Mouse (Mus musculus) layer of hippocampus, postnatal 25 days (tissue): ENCODE measurements around the gene Med13l. TPM values are rescaled to one million over a fixed set of nuclear protein-coding genes. Genes with fewer than 3 reads are reported as not detected.

Experiments used
- DNase-seq, 2 experiments: peaks; one replicate each; pipeline ENCODE4 v3.0.0; 2022; ENCODE audit warnings: mixed read lengths in 2 of 2, low spot score in 1 of 2; ENCODE audit errors: extremely low spot score in 1 of 2
- total RNA-seq, 2 experiments: library from RNA; stranded (reverse); gene quantifications; 2 replicates each; pipeline ENCODE4 v1.2.3; 2021

Med13l gene
- total RNA-seq, 2 experiments from 2014 or later = 94.0 to 105 TPM

DNA sequence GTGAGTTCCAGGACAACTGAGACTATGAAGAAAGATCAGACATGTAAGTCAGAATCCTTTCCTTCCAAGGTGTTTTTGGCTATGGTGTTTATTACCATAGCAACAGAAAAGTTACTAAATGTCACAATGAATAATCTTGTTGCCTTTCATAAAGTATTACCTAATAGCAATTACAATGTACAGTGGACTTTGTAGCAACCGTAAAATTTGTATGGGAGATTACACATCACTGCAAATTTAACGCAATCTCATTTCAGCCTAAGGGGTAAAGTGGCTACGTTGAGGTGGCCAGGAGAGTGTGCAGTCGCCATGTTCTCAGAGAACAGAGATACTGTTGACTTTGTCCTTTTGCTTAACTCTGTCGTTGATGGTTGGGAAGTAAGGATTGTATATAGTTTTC lies 61.9 kb downstream of the Med13l start:
- no peak for DNase-seq

DNA sequence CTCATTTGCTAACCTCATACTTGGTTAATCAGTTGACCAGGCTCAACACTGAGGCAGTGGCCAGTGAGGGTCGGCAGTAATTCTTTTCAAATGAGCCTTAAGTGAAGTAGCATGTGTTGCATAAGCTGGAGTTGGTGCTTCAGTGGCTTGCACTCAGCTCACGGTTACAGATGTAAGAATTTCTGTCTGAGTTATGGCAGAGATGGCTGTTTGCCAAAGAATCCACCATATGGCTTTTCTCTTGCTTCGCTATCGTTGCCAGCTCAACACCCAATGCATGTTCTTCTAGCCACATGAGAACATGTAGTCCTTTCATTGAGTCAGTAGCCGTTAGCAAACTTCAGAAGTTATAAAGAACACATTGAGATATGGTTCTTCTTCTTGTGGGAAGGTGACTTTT lies 63.3 kb downstream of the Med13l start:
- no peak for DNase-seq

GRCm38 (mm10) chr5:118627630-118628029 lies 67.2 kb downstream of the Med13l start:
- no peak for DNase-seq

DNA sequence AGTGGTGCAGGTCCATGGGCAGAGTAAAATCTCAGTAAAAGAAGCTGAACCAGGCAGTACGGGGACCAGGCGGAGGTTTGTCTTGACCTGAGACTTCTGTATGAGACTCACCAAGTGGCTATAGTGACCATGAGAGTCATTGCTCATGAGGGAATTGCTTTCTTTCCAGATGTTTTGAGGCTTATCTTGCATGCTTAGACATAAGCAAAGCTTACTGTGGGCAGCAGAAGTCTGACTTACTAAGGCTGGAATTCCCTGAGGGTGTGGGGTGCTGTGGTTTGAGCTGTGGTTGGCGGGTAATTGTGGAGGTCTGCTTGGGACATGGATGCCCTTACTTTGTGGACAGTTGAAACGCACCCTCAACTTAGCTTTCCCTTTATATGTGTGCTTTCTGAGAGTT lies 67.7 kb downstream of the Med13l start:
- no peak for DNase-seq

GRCm38 (mm10) chr5:118632346-118632745 lies 71.9 kb downstream of the Med13l start:
- no peak for DNase-seq

DNA sequence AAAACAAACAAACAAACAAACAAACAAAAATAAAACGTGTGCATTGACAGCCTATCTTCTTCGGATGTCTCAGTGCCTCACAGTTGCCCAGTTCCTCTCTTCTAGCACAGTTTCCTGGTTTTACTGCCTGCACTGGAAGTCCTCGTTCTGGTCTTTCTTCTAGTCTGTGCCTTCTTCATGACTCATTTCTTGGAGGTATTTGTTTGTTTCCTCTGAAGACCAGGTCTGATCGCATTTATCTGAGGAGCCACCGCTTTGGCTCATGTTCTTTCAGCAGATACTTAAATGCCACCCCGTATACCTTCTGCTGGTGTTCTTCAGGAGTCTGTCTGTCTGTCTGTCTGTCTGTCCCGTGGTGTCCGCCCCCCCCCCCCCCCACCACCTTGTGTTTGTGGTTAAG lies 72.6 kb downstream of the Med13l start:
- no peak for DNase-seq

GRCm38 (mm10) chr5:118635476-118636187 lies 75.2 kb downstream of the Med13l start:
- DNase-seq = no peak

- no peak for DNase-seq
Measured at GRCm38 (mm10) chr5:118636399-118637369, 76.2 kb downstream of the Med13l start.

DNA sequence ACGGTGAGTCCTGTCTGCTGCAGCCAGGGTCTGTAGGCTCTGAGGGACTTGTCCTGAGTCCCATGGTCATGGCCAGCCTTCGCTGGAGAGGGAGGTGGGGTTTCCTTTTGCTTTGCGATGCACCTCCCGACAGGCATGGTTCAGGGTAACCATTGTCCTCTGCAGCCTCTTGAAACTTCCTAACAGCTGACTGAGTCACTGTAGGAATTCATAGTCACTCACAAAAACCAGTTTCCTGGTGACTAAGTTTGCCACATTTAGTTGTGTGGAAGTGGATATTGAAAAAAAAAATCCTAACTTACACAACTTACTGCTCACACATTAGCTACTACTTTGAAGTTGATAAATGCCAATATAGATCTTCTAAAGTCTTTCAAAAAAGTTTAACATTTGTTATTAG lies 77.5 kb downstream of the Med13l start:
- DNase-seq = no peak

- no peak for DNase-seq
Measured at GRCm38 (mm10) chr5:118638534-118639109, 78.1 kb downstream of the Med13l start.

DNA sequence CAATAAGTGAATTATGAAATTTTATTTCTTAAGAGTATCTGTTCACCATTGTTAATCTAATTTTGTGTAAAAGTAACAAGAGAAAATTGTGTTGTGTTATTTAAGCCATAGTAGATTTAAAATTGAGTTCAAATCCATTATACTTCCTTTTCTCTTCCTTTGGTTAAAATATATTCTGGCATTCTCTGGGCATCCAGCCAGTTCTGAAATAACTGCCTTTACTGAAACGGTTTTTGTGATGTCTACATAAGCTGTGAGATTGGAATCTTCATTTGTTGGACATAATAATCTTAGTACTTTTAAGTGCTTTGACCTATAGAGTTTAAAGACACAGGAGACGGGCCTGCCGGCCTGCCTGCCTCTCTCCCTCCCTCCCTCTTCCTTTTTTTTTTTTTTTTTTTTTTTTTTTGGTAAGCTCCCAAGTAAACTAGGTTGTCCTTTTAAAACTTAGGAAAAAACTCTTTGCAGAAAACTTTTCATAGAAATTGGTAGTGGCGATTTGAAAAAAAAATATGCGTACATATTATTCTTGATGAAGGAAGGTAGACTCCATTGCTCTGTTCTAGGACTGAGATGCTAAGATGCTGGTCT lies 78.7 kb downstream of the Med13l start:
- no peak for DNase-seq

DNA sequence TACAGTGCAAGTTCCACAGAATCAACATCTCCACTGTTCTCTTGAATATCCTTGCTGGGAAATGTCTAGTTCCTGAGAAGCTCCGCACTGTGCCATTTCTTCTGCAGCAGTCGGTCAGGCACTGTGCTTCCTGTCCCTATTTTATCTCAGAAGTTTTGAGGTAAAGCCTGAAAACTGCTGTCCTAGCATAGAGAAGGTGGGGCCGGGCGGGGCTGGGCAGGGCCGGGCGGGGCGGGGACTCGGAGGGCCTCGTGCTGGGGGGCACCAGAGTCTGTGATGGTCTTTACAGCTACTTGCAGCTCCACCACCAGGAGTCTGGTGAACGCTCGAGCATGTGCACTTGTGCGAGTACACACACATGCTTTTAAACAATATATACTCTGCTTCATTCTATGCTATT lies 83.6 kb downstream of the Med13l start:
- DNase-seq = no peak

GRCm38 (mm10) chr5:118644511-118644910 lies 84.0 kb downstream of the Med13l start:
- no peak for DNase-seq

DNA sequence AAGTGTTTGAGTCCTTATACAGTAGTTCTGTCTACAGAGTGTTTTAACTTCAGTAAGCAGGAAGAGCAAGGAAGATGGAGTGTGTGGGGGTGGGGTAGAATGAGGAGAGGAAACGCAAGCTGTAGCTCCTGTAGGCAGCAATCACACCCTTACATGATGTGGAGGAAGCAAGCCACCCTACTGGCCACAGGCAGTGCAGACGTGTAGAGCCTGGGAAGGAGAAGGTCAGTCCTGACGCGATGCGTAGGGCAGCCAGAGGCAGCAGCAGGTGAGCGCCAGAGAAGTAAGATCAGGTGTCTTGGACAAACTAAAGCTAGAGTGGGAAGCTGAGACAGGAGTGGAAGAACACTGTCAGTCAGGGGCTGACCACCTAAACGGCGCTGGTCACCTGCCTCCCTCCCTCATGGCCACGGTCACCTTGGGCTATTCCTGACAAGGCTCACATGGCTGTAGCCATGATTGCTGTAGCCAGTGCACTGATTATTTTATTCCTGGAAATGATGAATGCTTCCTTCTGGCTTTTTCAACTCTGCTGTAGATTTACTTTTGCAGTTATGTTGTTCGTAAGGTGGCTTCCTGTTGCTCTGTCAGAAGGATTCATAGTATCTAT lies 84.8 kb downstream of the Med13l start:
- no peak for DNase-seq

DNA sequence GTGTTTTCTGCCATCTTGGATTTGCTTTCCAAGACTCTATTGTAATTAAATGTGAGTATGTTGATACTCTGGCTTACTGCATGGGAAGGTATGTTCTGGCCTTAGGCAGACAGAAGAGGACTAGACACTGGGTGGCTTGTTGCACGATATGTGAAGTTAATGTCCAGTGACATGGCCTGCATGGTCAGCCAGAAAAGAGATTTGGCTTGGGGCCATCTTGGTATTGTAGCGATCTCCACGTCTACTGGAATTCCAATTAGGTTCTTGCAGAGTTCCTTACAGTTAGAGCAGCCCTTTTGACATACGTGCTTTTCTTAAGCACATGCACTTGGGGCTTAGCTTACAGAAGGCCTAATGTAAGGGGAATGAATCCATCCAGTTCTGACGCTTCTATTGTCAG lies 86.4 kb downstream of the Med13l start:
- DNase-seq = no peak

DNA sequence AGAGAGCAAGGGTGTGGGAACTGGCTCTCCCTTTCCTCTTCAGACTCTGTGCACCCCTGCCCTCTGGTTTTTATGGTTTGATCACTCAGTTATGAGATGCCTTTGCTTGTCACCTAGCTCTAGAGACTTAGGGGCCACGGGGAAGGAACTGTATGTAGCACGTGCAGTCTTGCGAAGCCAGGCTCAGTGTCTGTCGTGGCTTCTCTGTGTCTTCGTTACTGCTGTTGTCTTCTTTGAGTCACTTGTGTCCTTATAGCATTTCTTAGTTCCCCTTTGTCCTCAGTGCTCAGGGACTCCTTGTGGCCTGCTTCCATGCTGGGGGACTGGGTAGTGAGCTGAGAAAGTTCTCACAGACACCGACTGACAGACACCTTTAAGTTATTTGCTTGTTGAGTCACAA lies 86.9 kb downstream of the Med13l start:
- no peak for DNase-seq

GRCm38 (mm10) chr5:118649215-118650006 lies 88.9 kb downstream of the Med13l start:
- no peak for DNase-seq

DNA sequence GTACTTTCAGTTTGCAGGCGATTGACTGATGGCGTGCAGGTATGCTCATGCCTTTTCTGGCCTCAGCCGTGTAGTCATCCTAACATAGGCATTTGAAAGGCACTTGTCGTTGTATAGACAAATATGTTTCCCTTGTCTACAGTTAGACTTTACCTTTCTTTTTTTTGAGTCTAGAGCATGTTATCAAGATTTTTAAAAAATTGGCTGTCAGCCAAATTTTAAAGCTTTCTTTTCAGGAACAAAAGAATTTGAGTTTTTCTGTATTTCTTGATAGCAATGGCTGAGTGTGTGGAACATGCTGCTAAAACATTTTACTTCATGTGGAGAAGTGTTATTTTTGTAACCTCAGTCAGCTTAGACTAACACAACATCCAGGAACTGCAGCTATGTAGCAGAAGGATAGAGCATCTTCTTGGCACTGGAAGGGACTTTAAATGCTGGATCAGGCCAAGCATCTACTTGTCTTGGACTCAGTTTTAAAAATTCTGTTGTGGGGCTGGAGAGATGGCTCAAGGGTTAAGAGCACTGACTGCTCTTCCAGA lies 89.6 kb downstream of the Med13l start:
- DNase-seq = no peak

DNA sequence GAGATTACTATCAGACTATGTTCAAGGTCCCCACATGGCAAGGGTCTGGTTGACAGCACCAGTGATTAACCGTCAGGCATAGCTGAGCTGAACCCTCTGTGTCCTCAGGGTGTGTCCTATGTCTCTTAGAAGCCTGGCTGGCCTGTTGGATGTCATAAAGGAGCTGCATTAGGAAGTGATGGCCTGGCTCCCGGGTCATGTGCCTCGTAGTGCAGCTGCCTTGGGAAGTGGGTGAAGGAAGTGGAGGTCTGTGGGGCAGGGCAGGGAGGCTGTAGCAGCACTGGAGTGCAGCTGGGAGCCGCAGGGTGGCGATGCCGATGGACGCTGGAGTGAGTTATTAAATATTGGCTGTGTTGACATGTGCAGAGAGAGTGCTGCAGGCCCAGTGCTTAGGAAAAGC lies 90.3 kb downstream of the Med13l start:
- DNase-seq = no peak
